Mouse (Mus musculus): ENCODE results near the gene Cyp2t4. TPM values are rescaled to one million over a fixed set of nuclear protein-coding genes. Genes with fewer than 3 reads are reported as not detected.

Cyp2t4 gene
- total RNA-seq, 2 experiments from 2014 or later, result not detected

DNA sequence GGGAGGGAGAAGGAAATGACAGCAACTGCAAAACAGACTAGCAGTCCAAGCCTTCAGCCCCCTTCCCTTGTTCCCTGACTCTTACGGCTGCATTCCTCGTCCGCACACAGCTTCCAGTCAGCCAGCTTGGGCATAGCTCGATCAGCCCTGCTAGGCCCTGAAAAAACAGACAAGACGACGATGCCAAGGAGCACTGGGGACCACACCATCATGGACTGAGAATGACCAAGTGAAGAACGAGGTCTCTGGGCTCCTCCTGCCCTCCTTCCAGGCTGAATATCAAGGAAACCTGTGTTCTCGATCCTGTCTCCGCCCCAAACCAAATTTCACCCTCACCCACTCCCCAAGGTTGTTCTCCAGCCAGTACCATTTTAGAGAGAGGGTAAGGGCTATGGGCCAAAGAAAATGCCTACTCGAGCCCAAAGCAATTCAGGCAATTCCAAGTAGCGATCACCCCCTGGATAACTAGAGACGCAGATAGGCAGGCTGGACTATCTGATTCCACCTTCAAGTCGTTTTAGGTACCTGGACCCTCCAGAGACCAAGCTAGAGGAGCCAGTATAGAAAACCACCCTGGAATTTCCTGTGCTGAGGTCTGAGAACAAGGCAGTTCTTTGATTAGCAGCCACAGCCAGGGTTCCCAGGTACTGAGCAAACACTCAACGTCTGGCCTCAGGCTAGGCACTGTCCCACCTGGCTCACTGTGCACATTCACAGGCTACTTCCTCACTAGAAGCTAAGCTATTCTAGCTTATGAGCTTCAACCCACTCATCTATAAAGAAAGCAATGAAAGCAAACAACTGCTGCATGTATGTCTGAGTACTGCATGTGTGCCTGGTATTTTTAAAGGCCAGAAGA lies 27.6 kb downstream of the Cyp2t4 start, which contains the start of the genes Gm21983 and Mia:
Gene Gm21983, minus strand, starts transcription at position 250 of the 859 bp plus-strand sequence.
Gene Mia, minus strand, starts transcription at position 321 of the 859 bp plus-strand sequence.
- DNase-seq (ENCODE audit: low spot score in 2 of 2), result no peak

DNA sequence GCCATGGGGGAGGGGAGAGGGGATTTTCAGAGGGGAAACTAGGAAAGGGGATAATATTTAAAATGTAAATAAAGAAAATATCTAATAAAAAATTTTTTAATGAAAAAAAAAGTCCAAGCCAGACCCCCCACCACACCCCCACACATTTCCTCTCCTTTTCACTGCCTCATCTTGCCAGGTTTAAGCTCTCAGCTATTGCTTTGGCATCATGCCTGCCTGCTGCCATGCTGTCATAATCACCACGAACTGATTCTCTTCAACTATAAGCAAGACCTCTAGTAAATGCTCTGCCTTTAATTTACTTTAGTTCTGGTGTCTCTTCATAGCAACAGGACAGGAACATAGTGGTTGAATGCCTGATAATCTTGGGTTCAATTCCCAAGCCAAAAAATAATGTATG lies 29.0 kb downstream of the Cyp2t4 start:
- no peak for DNase-seq (ENCODE audit: low spot score in 2 of 2)

DNA sequence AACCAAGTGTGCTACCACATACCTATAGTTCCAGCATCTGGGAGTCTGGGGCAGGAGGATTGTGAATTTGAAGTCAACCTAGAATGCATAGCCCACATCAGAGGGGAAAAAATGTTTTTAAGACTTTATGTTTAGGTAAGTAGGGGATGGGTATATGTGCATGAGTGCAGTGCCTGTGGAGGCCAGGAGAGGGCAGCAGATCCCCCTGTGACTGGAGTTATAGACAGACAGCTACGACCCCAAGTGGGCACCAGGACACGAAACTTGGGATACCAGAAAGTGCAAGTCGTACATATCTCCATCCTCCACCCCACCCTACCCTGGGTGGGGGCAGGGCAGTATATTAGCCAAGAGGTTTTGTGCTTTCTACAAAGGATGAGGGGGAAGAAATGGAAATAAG lies 31.4 kb downstream of the Cyp2t4 start:
- peak in 1 of 2 experiments; percentile 45 for DNase-seq (ENCODE audit: low spot score in 2 of 2)

DNA sequence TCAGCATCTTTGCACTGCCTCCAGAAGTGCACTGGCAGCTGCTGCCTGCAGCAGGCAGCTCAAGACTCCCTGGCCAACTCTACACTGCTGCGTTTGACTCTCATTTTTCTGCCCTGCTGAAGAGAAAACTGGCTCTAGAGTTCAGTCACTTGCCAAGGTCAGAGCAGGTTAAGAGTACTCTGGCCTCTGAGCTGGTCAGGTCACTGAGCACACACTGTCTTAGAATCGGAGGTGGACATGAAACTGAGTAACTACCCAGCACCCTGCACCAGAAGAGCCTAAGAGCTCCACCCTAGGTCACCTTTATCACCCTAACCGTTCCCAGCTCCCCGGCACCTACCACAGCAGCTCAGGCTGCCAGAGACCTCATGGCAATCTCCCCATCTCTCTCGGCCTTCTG lies 32.5 kb downstream of the Cyp2t4 start:
- DNase-seq (ENCODE audit: low spot score in 2 of 2), result no peak

DNA sequence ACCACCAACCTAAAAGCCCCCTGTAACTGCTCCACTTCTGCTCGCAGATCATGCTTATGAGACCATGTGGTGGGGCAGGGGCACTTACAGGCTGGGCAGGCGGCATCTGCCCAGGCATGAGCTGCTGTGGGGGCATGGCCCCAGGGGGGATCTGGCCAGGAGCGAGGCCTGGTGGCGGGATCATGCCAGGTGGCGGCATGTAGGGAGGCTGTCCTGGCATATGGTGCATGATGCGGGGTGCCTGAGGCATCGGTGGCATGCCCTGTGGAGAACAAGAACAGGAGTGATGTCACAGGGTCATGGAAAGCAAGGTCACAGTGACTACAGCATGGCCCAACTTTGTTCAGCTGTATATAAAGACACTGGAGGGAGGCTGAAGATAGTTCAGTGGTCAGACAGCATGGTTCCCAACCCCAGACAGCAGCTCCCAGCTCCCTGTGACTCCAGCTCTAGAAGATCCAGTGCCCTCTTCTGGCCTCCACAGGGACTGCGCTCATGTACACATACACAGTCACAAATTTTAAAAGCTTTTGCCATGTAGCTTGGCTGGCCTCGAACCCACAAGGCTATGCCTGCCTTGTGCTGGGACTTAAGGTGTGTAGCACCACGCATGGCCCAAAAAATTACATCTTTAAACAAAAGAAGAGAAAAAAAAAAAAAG lies 35.9 kb downstream of the Cyp2t4 start:
- no peak for DNase-seq (ENCODE audit: low spot score in 2 of 2)

DNA sequence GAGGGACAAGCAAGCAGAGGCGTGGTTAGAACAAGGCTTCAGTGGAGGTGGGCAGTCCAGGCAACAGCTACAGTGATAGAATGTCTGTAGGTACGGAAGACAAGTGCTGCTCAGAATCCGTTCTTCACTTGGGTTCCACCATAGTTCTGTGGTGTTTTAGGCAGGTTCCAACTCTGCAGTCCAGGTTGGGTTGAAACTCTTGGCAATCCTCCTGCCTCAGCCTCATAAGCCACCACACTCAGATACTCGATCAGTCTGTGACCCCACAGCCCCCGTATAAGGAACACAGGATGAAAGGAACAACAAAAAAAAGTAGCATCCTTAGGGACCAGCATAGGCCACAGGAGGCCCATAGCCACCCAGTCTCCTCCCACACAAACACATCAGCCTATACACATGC lies 38.9 kb downstream of the Cyp2t4 start:
- DNase-seq (ENCODE audit: low spot score in 2 of 2), result no peak

DNA sequence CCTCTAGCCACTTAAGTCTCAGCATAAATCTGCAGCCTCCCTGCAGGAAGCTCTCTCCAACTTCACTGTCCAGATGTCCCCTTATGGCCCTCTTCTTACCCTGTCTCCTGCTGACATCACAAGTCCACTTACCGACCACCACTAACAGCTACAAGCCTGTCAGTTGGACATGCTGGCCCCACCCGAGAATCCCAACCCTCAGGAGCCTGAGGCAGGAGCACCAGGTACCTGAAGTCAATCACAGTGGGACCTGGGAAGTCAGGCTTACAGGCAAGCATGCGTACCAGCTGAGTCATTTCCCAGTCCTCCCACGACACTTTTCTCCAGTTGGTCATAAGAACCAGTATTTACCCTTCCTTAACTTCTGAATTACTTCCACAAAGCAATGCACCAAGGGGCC lies 40.2 kb downstream of the Cyp2t4 start:
- DNase-seq (ENCODE audit: low spot score in 2 of 2), result no peak

DNA sequence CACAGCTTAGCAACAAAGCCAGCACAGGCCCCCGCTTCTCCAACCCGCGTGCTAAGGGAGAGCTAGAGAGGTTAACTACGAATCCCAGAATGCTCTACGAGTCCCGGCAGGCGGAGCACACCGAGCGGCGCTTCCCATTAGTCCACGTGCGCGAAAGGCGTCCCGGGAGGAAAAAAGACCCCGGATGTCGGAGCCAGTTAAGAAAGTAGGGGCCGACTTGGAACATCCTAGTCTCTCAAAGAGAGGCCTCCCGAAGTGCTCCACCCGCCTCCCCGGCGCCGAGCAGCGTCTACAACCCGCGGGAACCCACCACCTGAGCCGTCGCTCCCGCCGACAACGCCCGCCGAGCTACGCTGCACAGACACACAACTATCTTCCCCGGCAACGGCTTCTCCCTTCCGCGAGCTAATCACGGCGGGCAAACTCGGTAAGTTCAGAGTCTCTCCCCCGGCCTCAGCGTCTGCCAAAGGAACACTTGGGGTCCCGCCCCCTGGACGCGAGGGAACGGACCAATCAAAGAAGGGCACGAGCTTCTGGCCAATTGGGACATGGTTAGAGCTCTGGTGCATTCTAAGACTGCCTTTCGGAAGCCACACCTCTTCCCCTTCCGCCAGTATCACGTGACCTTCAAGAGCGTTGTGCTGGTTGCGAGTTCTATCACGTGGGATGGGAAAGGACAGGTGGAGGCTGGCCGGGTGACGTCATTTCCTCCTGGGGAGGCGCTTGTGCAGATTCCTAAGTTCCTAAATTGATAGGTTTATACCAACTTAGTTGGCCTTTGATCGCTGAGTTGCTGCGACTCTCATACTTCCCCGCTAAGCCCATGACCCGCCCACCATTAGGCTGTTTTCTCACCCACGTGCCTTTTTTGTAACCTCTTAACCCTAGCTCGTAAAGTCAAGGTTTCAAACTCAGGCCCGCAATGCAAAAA lies 42.4 kb downstream of the Cyp2t4 start, which contains the start of the genes BC024978 and Snrpa:
Gene BC024978, plus strand, starts transcription at position 101 of the 931 bp plus-strand sequence.
Gene Snrpa, minus strand, starts transcription at position 591 of the 931 bp plus-strand sequence.
- peak; percentile 93 to 94 for DNase-seq (ENCODE audit: low spot score in 2 of 2)

DNA sequence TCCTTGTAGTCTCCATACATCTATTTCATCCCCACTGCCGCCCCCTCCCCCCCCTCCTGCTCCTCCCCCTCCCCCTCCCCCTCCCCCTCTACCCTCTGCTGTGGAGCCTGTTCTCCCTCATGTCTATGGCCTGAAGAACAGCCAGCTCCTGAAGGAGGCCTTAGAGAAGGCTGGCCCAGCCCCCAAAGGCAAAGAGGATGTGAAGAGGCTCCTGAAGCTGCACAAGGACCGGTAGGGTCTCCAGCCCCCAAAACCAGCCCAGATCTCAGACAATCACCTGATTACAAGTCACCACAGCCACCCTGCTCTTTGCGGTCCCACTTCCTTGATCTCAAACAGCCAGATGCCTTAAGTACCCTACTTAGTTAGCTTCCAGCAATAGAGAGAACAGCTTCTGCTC lies 43.6 kb downstream of the Cyp2t4 start:
- DNase-seq (ENCODE audit: low spot score in 2 of 2), result no peak

DNA sequence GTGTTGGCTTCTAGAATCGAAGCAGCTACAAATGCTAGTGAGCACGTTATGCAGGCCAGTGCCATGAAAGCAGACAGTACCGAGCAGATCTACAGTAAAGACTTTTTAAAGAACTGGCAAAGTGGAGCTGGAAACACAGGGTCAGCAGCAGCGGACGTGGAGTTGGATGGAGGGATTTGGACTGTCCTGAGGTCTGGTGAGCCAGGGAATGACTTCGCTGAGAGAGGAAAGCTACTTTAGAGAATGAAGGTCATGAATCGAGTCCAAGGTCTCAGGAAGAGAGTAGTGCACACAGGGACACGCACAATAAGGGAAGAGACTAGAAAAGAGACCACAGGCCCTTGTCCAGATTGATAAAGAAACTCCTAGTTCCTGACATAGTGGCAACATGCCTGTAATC lies 44.1 kb downstream of the Cyp2t4 start:
- DNase-seq (ENCODE audit: low spot score in 2 of 2), result no peak

DNA sequence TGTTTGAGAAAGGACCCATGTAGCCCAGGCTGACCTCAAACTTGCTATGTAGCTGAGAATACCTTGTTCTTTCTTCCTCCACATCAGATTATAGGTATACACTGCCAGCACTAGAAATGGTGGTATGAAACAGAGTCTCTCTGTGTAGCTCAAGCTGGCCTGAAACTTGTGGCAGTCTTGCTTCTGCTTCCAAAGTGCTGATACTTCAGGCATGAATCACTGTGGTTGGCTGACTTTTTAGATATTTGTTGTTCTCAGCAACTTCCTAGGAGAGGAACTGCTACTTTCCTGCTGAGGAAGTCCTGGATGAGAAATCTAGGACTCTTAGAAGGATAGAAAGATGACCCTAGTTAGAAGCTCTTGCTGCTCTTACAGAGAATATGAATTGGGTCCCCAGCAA lies 44.8 kb downstream of the Cyp2t4 start:
- no peak for DNase-seq (ENCODE audit: low spot score in 2 of 2)

DNA sequence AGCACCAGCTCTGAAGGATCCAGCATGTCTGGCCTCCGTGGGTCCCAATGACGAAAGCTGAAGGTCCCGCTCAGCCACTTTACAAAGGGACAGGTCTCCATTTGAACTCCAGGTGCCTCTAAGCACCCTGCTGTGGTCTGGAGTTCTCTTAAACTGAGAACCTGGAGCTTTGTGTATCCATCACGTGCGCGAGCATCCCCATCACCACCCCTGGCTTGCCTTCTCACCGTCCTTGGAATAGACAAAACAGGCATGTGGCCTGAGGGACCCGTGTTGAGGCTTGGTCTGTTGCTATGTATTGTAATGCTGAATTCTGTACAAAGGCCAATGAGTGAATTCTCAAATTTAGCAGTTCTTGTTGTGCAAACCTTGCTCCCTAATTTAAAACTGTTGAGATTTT lies 45.3 kb downstream of the Cyp2t4 start:
- no peak for DNase-seq (ENCODE audit: low spot score in 2 of 2)

DNA sequence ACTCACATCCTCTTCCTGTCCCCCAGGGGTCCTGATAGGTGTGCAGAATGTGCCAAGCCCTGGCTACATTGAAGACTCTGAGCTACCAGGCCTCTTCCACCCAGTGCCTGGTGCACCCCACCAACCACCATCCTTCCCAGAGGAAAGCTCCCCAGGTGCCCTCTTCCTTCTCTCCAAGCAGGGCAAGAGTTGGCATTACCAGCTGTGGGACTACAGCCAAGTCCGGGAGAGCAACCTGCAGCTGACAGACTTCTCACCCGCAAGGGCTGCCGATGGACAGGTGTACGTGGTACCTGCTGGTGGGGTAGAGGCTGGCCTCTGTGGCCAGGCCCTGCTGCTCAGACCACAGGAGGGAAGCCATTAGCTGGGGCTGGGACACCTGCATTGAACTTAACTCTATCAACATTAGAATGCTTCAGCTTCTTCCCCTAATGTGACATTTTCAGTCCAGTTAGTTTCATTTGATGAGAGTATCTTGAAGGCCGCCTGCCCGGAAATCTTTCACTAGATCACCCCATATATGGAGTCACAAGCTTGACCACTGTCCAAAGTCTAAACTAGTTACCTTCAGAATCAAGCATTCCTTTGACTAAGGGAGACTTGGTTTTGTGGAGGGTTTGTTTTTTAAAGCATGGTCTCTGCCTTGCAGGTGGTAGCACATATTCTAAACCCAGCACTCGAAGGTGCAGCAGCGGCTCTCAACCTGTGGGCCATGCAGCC lies 50.4 kb downstream of the Cyp2t4 start:
- DNase-seq (ENCODE audit: low spot score in 2 of 2), result no peak

Small RNA genes lying within 50 kb of the gene (microRNA-seq; reads per million reads assigned to microRNA genes)
- gene Mir1191 (0 reads per million in 2 experiments), gene Mir3101 (0.89 to 0.98 reads per million in 2 experiments)

Other genes starting within 250 kb of the Cyp2t4 start
- not detected for gene Cyp2a22, start 214.3 kb upstream of the Cyp2t4 start, total RNA-seq (2021)
- gene Cyp2a12, start 124.6 kb upstream of the Cyp2t4 start, total RNA-seq (2021), result not detected
- gene Cyp2f2, start 33.8 kb upstream of the Cyp2t4 start, total RNA-seq (2021), result under 1 TPM; 0.18 to 0.51 TPM
- gene Egln2, start 13.1 kb downstream of the Cyp2t4 start, total RNA-seq (2021), result 10 to 100 TPM; 85.9 to 88.9 TPM
- gene Rab4b, start 25.2 kb downstream of the Cyp2t4 start, total RNA-seq (2021), result 10 to 100 TPM; 76.6 to 84.2 TPM
- gene Gm21983, start 27.4 kb downstream of the Cyp2t4 start, total RNA-seq (2021), result under 1 TPM in 1 of 2 experiments, not detected in 1; 0.75 TPM
- gene Mia, start 27.4 kb downstream of the Cyp2t4 start, total RNA-seq (2021), result 10 to 100 TPM; 10.9 to 13.9 TPM
- gene BC024978, start 42.1 kb downstream of the Cyp2t4 start, total RNA-seq (2021), result 10 to 100 TPM; 17.8 to 22.1 TPM
- 10 to 100 TPM; 78.9 to 87.5 TPM for gene Snrpa, start 42.6 kb downstream of the Cyp2t4 start, total RNA-seq (2021)
- gene Itpkc, start 74.9 kb downstream of the Cyp2t4 start, total RNA-seq (2021), result 10 to 100 TPM in 1 of 2 experiments, 1 to 10 TPM in 1; 9.5 to 10.8 TPM
- gene Coq8b, start 79.3 kb downstream of the Cyp2t4 start, total RNA-seq (2021), result 10 to 100 TPM; 26.9 to 29.5 TPM
- gene Numbl, start 104.7 kb downstream of the Cyp2t4 start, total RNA-seq (2021), result 100 to 1,000 TPM; 126 to 127 TPM
- 10 to 100 TPM; 49.9 to 59.2 TPM for gene Ltbp4, start 184.0 kb downstream of the Cyp2t4 start, total RNA-seq (2021)
- gene Shkbp1, start 202.3 kb downstream of the Cyp2t4 start, total RNA-seq (2021), result 10 to 100 TPM; 24.9 to 29.9 TPM
- not detected for gene Gm20479, start 203.7 kb downstream of the Cyp2t4 start, total RNA-seq (2021)

Data from layer of hippocampus, postnatal 10 days (tissue).